Mouse (Mus musculus): ENCODE measurements around the gene Rspry1. TPM values are rescaled to one million over a fixed set of nuclear protein-coding genes. Genes with fewer than 3 reads are reported as not detected.

The Rspry1 gene
- polyA plus RNA-seq, 1 experiment from 2014 or later = 33.6 TPM

GRCm38 (mm10) chr8:94658031-94658430 lies 56.3 kb downstream of the Rspry1 start:
- H3K36me3 ChIP-seq (ENCODE audit: control insufficient read depth, insufficient read depth, low read length) = peaks cover 66% of the 10 kb centered on the region
- no peak for DNase-seq (ENCODE audit: low spot score)
- no peak overlapping the region for H3K27ac ChIP-seq (replicated peaks; ENCODE audit: low read depth, low read length)
- H3K4me1 ChIP-seq (ENCODE audit: control insufficient read depth, insufficient read depth, low read length) = no peaks in the 10 kb centered on the region
- no peaks in the 10 kb centered on the region for H3K27me3 ChIP-seq (replicated peaks; ENCODE audit: control insufficient read depth, insufficient read depth, low read length)
- H3K4me2 ChIP-seq (ENCODE audit: low read depth, low read length) = no peak overlapping the region
- no peaks in the 10 kb centered on the region for H3K9me3 ChIP-seq (ENCODE audit: control insufficient read depth, low read length)
- ATAC-seq (ENCODE audit: low read depth) = no peak
- H3K4me3 ChIP-seq (ENCODE audit: low read depth, low read length) = no peak overlapping the region
- WGBS = 86% methylated on average over 2 of the region's 2 CpGs
- no peak overlapping the region for H3K9ac ChIP-seq (ENCODE audit: low read depth, low read length)

- Histone ChIP-seq H3K9me3 (ENCODE audit: control insufficient read depth, low read length) (no peaks in the 10 kb centered on the region), H3K4me2 (ENCODE audit: low read depth, low read length) (no peak overlapping the region), H3K4me1 (ENCODE audit: control insufficient read depth, insufficient read depth, low read length) (no peaks in the 10 kb centered on the region), H3K27ac (replicated peaks; ENCODE audit: low read depth, low read length) (no peak overlapping the region), H3K4me3 (ENCODE audit: low read depth, low read length) (no peak overlapping the region), H3K9ac (ENCODE audit: low read depth, low read length) (no peak overlapping the region), H3K27me3 (replicated peaks; ENCODE audit: control insufficient read depth, insufficient read depth, low read length) (no peaks in the 10 kb centered on the region), H3K36me3 (ENCODE audit: control insufficient read depth, insufficient read depth, low read length) (peaks cover 44% of the 10 kb centered on the region)
- DNase-seq (ENCODE audit: low spot score) (no peak), ATAC-seq (ENCODE audit: low read depth) (no peak)
- WGBS = 95% methylated on average over 4 of the region's 4 CpGs
Observed at GRCm38 (mm10) chr8:94660418-94660817, 58.7 kb downstream of the Rspry1 start.

- ATAC-seq (ENCODE audit: low read depth) (no peak), DNase-seq (ENCODE audit: low spot score) (no peak)
- H3K9me3 ChIP-seq (ENCODE audit: control insufficient read depth, low read length) = no peaks in the 10 kb centered on the region
- H3K27ac ChIP-seq (replicated peaks; ENCODE audit: low read depth, low read length) = no peak overlapping the region
- 79% methylated on average over 2 of the region's 2 CpGs for WGBS
- no peaks in the 10 kb centered on the region for H3K27me3 ChIP-seq (replicated peaks; ENCODE audit: control insufficient read depth, insufficient read depth, low read length)
- no peak overlapping the region for H3K4me3 ChIP-seq (ENCODE audit: low read depth, low read length)
- peaks cover 26% of the 10 kb centered on the region for H3K36me3 ChIP-seq (ENCODE audit: control insufficient read depth, insufficient read depth, low read length)
- H3K4me2 ChIP-seq (ENCODE audit: low read depth, low read length) = no peak overlapping the region
- no peaks in the 10 kb centered on the region for H3K4me1 ChIP-seq (ENCODE audit: control insufficient read depth, insufficient read depth, low read length)
- H3K9ac ChIP-seq (ENCODE audit: low read depth, low read length) = no peak overlapping the region
Observed at GRCm38 (mm10) chr8:94664722-94665121, 63.0 kb downstream of the Rspry1 start.

GRCm38 (mm10) chr8:94666456-94667308 lies 64.9 kb downstream of the Rspry1 start, which contains the start of gene Arl2bp:
Gene Arl2bp, plus strand, starts transcription at chr8:94666600.
- H3K27ac ChIP-seq (replicated peaks; ENCODE audit: low read depth, low read length) = peak within 1 kb of the TSS; percentile 90
- H3K4me3 ChIP-seq (ENCODE audit: low read depth, low read length) = peak within 1 kb of the TSS; percentile 95
- peak within 1 kb of the TSS; percentile 98 for H3K9ac ChIP-seq (ENCODE audit: low read depth, low read length)
- H3K36me3 ChIP-seq (ENCODE audit: control insufficient read depth, insufficient read depth, low read length) = peaks cover 33% of the 10 kb centered on the region
- H3K4me1 ChIP-seq (ENCODE audit: control insufficient read depth, insufficient read depth, low read length) = no peaks in the 10 kb centered on the region
- WGBS = under 1% methylated on average over 50 of the region's 74 CpGs
- peak; percentile 97 for DNase-seq (ENCODE audit: low spot score)
- H3K4me2 ChIP-seq (ENCODE audit: low read depth, low read length) = peak within 1 kb of the TSS; percentile 76
- no peaks in the 10 kb centered on the region for H3K9me3 ChIP-seq (ENCODE audit: control insufficient read depth, low read length)
- ATAC-seq (ENCODE audit: low read depth) = peak; percentile 99
- H3K27me3 ChIP-seq (replicated peaks; ENCODE audit: control insufficient read depth, insufficient read depth, low read length) = no peaks in the 10 kb centered on the region

GRCm38 (mm10) chr8:94674384-94674783 lies 72.6 kb downstream of the Rspry1 start:
- Histone ChIP-seq H3K4me1 (ENCODE audit: control insufficient read depth, insufficient read depth, low read length) (no peaks in the 10 kb centered on the region), H3K36me3 (ENCODE audit: control insufficient read depth, insufficient read depth, low read length) (peaks cover 55% of the 10 kb centered on the region), H3K4me2 (ENCODE audit: low read depth, low read length) (no peak overlapping the region), H3K9ac (ENCODE audit: low read depth, low read length) (no peak overlapping the region), H3K27ac (replicated peaks; ENCODE audit: low read depth, low read length) (no peak overlapping the region), H3K4me3 (ENCODE audit: low read depth, low read length) (no peak overlapping the region), H3K27me3 (replicated peaks; ENCODE audit: control insufficient read depth, insufficient read depth, low read length) (no peaks in the 10 kb centered on the region), H3K9me3 (ENCODE audit: control insufficient read depth, low read length) (no peaks in the 10 kb centered on the region)
- DNase-seq (ENCODE audit: low spot score) (no peak), ATAC-seq (ENCODE audit: low read depth) (no peak)
- 79% methylated on average over 5 of the region's 5 CpGs for WGBS

- Histone ChIP-seq H3K27ac (replicated peaks; ENCODE audit: low read depth, low read length) (no peak overlapping the region), H3K4me2 (ENCODE audit: low read depth, low read length) (no peak overlapping the region), H3K36me3 (ENCODE audit: control insufficient read depth, insufficient read depth, low read length) (peaks cover 42% of the 10 kb centered on the region), H3K9me3 (ENCODE audit: control insufficient read depth, low read length) (no peaks in the 10 kb centered on the region), H3K9ac (ENCODE audit: low read depth, low read length) (no peak overlapping the region), H3K4me1 (ENCODE audit: control insufficient read depth, insufficient read depth, low read length) (no peaks in the 10 kb centered on the region), H3K4me3 (ENCODE audit: low read depth, low read length) (no peak overlapping the region), H3K27me3 (replicated peaks; ENCODE audit: control insufficient read depth, insufficient read depth, low read length) (no peaks in the 10 kb centered on the region)
- WGBS = 84% methylated on average over 6 of the region's 6 CpGs
- DNase-seq (ENCODE audit: low spot score) = no peak
- ATAC-seq (ENCODE audit: low read depth) = no peak
Observed at GRCm38 (mm10) chr8:94675923-94676322, 74.2 kb downstream of the Rspry1 start.

- Histone ChIP-seq H3K27ac (replicated peaks; ENCODE audit: low read depth, low read length) (peak overlapping the region; percentile 58; the same call in 1 of the 2 replicates), H3K4me3 (ENCODE audit: low read depth, low read length) (no peak overlapping the region), H3K9ac (ENCODE audit: low read depth, low read length) (no peak overlapping the region), H3K9me3 (ENCODE audit: control insufficient read depth, low read length) (no peaks in the 10 kb centered on the region), H3K4me2 (ENCODE audit: low read depth, low read length) (no peak overlapping the region), H3K27me3 (replicated peaks; ENCODE audit: control insufficient read depth, insufficient read depth, low read length) (no peaks in the 10 kb centered on the region), H3K36me3 (ENCODE audit: control insufficient read depth, insufficient read depth, low read length) (peaks cover 15% of the 10 kb centered on the region), H3K4me1 (ENCODE audit: control insufficient read depth, insufficient read depth, low read length) (no peaks in the 10 kb centered on the region)
- ATAC-seq (ENCODE audit: low read depth) (0 out of 2 replicates have a peak, but pooled peaks have one; percentile 38), DNase-seq (ENCODE audit: low spot score) (peak; percentile 61)
- 38% methylated on average over 9 of the region's 9 CpGs for WGBS
Observed at GRCm38 (mm10) chr8:94678582-94678981, 76.8 kb downstream of the Rspry1 start.

- Histone ChIP-seq H3K27ac (replicated peaks; ENCODE audit: low read depth, low read length) (no peak overlapping the region), H3K27me3 (replicated peaks; ENCODE audit: control insufficient read depth, insufficient read depth, low read length) (no peaks in the 10 kb centered on the region), H3K4me3 (ENCODE audit: low read depth, low read length) (no peak overlapping the region), H3K4me2 (ENCODE audit: low read depth, low read length) (no peak overlapping the region), H3K9ac (ENCODE audit: low read depth, low read length) (no peak overlapping the region), H3K4me1 (ENCODE audit: control insufficient read depth, insufficient read depth, low read length) (no peaks in the 10 kb centered on the region), H3K36me3 (ENCODE audit: control insufficient read depth, insufficient read depth, low read length) (no peaks in the 10 kb centered on the region), H3K9me3 (ENCODE audit: control insufficient read depth, low read length) (no peaks in the 10 kb centered on the region)
- DNase-seq (ENCODE audit: low spot score) (no peak), ATAC-seq (ENCODE audit: low read depth) (no peak)
- whole genome bisulfite sequencing = 89% methylated on average over 3 of the region's 3 CpGs
Observed at GRCm38 (mm10) chr8:94680414-94680813, 78.7 kb downstream of the Rspry1 start.

All from embryonic facial prominence, embryonic 14.5 days (tissue).